Mouse (Mus musculus): ENCODE measurements around the gene 1700001P01Rik. TPM values are rescaled to one million over a fixed set of nuclear protein-coding genes. Genes with fewer than 3 reads are reported as not detected.
A peak's percentile ranks its signal among the peaks of the same experiment; 100 is the strongest.
"Not testable (repeated sequence)": the region's sequence is repeated elsewhere in the genome, so short reads cannot be mapped to it uniquely, and the experiment has no call there.

The 1700001P01Rik gene
- polyA plus RNA-seq, 1 experiment from 2014 or later = 0.67 TPM

GRCm38 (mm10) chr11:97800691-97801408, 25.1 kb upstream of the 1700001P01Rik start:
- Histone ChIP-seq H3K27me3 (no peaks in the 10 kb centered on the region), H3K4me2 (peak overlapping the region; percentile 63), H3K9me3 (no peaks in the 10 kb centered on the region), H3K27ac (replicated peaks) (peak overlapping the region; percentile 98), H3K4me1 (replicated peaks) (peaks cover 52% of the 10 kb centered on the region), H3K4me3 (peak overlapping the region; percentile 91), H3K36me3 (no peaks in the 10 kb centered on the region), H3K9ac (peak overlapping the region; percentile 97)
- WGBS = 6% methylated on average over 17 of the region's 17 CpGs
- no peak for ATAC-seq (ENCODE audit: low read depth)

GRCm38 (mm10) chr11:97799994-97800690, 24.4 kb upstream of the 1700001P01Rik start:
- Histone ChIP-seq H3K27ac (replicated peaks) (peak overlapping the region; percentile 98), H3K4me1 (replicated peaks) (peaks cover 45% of the 10 kb centered on the region), H3K27me3 (no peaks in the 10 kb centered on the region), H3K9ac (peak overlapping the region; percentile 97), H3K4me2 (peak overlapping the region; percentile 63), H3K4me3 (peak overlapping the region; percentile 91), H3K36me3 (no peaks in the 10 kb centered on the region), H3K9me3 (no peaks in the 10 kb centered on the region)
- WGBS = 1% methylated on average over 38 of the region's 43 CpGs
- peak; percentile 60 for ATAC-seq (ENCODE audit: low read depth)

- peak; percentile 86 for ATAC-seq (ENCODE audit: low read depth)
- H3K27ac ChIP-seq (replicated peaks) = peak overlapping the region; percentile 98
- peak overlapping the region; percentile 97 for H3K9ac ChIP-seq
- no peaks in the 10 kb centered on the region for H3K9me3 ChIP-seq
- peak overlapping the region; percentile 63 for H3K4me2 ChIP-seq
- H3K36me3 ChIP-seq = no peaks in the 10 kb centered on the region
- WGBS = under 1% methylated on average over 71 of the region's 71 CpGs
- peak overlapping the region; percentile 91 for H3K4me3 ChIP-seq
- no peaks in the 10 kb centered on the region for H3K27me3 ChIP-seq
- H3K4me1 ChIP-seq (replicated peaks) = peaks cover 37% of the 10 kb centered on the region
These were observed 23.7 kb upstream of the 1700001P01Rik start for GRCm38 (mm10) chr11:97799146-97799993.

- Histone ChIP-seq H3K36me3 (no peaks in the 10 kb centered on the region), H3K27me3 (no peaks in the 10 kb centered on the region), H3K9me3 (no peaks in the 10 kb centered on the region), H3K9ac (peak within 1 kb of the TSS; percentile 97), H3K4me2 (peak within 1 kb of the TSS; percentile 63), H3K4me3 (peak within 1 kb of the TSS; percentile 91), H3K27ac (replicated peaks) (peak within 1 kb of the TSS; percentile 98), H3K4me1 (replicated peaks) (peaks cover 31% of the 10 kb centered on the region)
- ATAC-seq (ENCODE audit: low read depth) = peak; percentile 78
- WGBS = 0% methylated on average over 11 of the region's 11 CpGs
These were observed 23.0 kb upstream of the 1700001P01Rik start, which contains the start of gene Lasp1 for GRCm38 (mm10) chr11:97798782-97799145. Gene Lasp1, plus strand, starts transcription at chr11:97799000.

- no peaks in the 10 kb centered on the region for H3K27me3 ChIP-seq
- peaks cover 25% of the 10 kb centered on the region for H3K4me1 ChIP-seq (replicated peaks)
- ATAC-seq (ENCODE audit: low read depth) = no peak
- H3K4me2 ChIP-seq = peak overlapping the region; percentile 63
- H3K4me3 ChIP-seq = peak overlapping the region; percentile 91; the same call in 1 of the 2 replicates
- WGBS = 42% methylated on average over 8 of the region's 8 CpGs
- no peaks in the 10 kb centered on the region for H3K36me3 ChIP-seq
- no peak overlapping the region for H3K9ac ChIP-seq
- peak overlapping the region; percentile 14; the same call in 1 of the 2 replicates for H3K27ac ChIP-seq (replicated peaks)
- no peaks in the 10 kb centered on the region for H3K9me3 ChIP-seq
These were observed 22.3 kb upstream of the 1700001P01Rik start for GRCm38 (mm10) chr11:97798083-97798435.

GRCm38 (mm10) chr11:97797369-97798082, 21.8 kb upstream of the 1700001P01Rik start:
- Histone ChIP-seq H3K27me3 (no peaks in the 10 kb centered on the region), H3K27ac (replicated peaks) (no peak overlapping the region), H3K4me3 (0 out of 2 replicates have a peak overlapping the region, but pooled peaks have one; percentile 91), H3K9me3 (no peaks in the 10 kb centered on the region), H3K4me1 (replicated peaks) (peaks cover 20% of the 10 kb centered on the region), H3K9ac (no peak overlapping the region), H3K4me2 (peak overlapping the region; percentile 63; the same call in 1 of the 2 replicates), H3K36me3 (no peaks in the 10 kb centered on the region)
- WGBS = 57% methylated on average over 15 of the region's 15 CpGs
- ATAC-seq (ENCODE audit: low read depth) = no peak

GRCm38 (mm10) chr11:97796910-97797309, 21.2 kb upstream of the 1700001P01Rik start:
- no peak overlapping the region for H3K4me2 ChIP-seq
- no peaks in the 10 kb centered on the region for H3K27me3 ChIP-seq
- 6% methylated on average over 6 of the region's 6 CpGs for WGBS
- H3K9me3 ChIP-seq = no peaks in the 10 kb centered on the region
- H3K4me3 ChIP-seq = no peak overlapping the region
- no peak for ATAC-seq (ENCODE audit: low read depth)
- no peak overlapping the region for H3K27ac ChIP-seq (replicated peaks)
- H3K9ac ChIP-seq = no peak overlapping the region
- H3K4me1 ChIP-seq (replicated peaks) = peaks cover 14% of the 10 kb centered on the region
- no peaks in the 10 kb centered on the region for H3K36me3 ChIP-seq

GRCm38 (mm10) chr11:97793165-97793564, 17.4 kb upstream of the 1700001P01Rik start:
- no peak for ATAC-seq (ENCODE audit: low read depth)
- Histone ChIP-seq H3K4me3 (no peak overlapping the region), H3K9me3 (no peaks in the 10 kb centered on the region), H3K27me3 (no peaks in the 10 kb centered on the region), H3K27ac (replicated peaks) (no peak overlapping the region), H3K9ac (no peak overlapping the region), H3K4me1 (replicated peaks) (no peaks in the 10 kb centered on the region; the same call in 1 of the 2 replicates), H3K36me3 (no peaks in the 10 kb centered on the region), H3K4me2 (no peak overlapping the region)
- WGBS = 7% methylated on average over 2 of the region's 2 CpGs

- not testable (repeated sequence) for H3K4me3 ChIP-seq; H3K4me1 ChIP-seq (replicated peaks); H3K9me3 ChIP-seq; H3K9ac ChIP-seq; H3K4me2 ChIP-seq; ATAC-seq (ENCODE audit: low read depth); H3K27me3 ChIP-seq; H3K36me3 ChIP-seq; H3K27ac ChIP-seq (replicated peaks)
- WGBS = 79% methylated on average over 2 of the region's 2 CpGs
These were observed 15.2 kb upstream of the 1700001P01Rik start for GRCm38 (mm10) chr11:97790778-97791438.

- no peaks in the 10 kb centered on the region for H3K27me3 ChIP-seq
- H3K27ac ChIP-seq (replicated peaks) = no peak overlapping the region
- no peak overlapping the region for H3K9ac ChIP-seq
- no peak for ATAC-seq (ENCODE audit: low read depth)
- H3K4me2 ChIP-seq = no peak overlapping the region
- 88% methylated on average over 5 of the region's 5 CpGs for WGBS
- no peaks in the 10 kb centered on the region for H3K36me3 ChIP-seq
- no peaks in the 10 kb centered on the region for H3K4me1 ChIP-seq (replicated peaks)
- H3K9me3 ChIP-seq = no peaks in the 10 kb centered on the region
- H3K4me3 ChIP-seq = no peak overlapping the region
These were observed 14.0 kb upstream of the 1700001P01Rik start for GRCm38 (mm10) chr11:97789727-97790126.

- WGBS = 88% methylated on average over 3 of the region's 3 CpGs
- H3K4me3 ChIP-seq = no peak overlapping the region
- H3K27me3 ChIP-seq = no peaks in the 10 kb centered on the region
- H3K9ac ChIP-seq = no peak overlapping the region
- H3K27ac ChIP-seq (replicated peaks) = no peak overlapping the region
- ATAC-seq (ENCODE audit: low read depth) = no peak
- no peaks in the 10 kb centered on the region for H3K36me3 ChIP-seq
- peaks cover 5% of the 10 kb centered on the region; the same call in 1 of the 2 replicates for H3K4me1 ChIP-seq (replicated peaks)
- no peaks in the 10 kb centered on the region for H3K9me3 ChIP-seq
- H3K4me2 ChIP-seq = no peak overlapping the region
These were observed 12.2 kb upstream of the 1700001P01Rik start for GRCm38 (mm10) chr11:97787961-97788360.
